Mouse (Mus musculus) liver, adult 2 months (tissue): ENCODE measurements around the gene Desi1. TPM values are rescaled to one million over a fixed set of nuclear protein-coding genes. Genes with fewer than 3 reads are reported as not detected.

ENCODE experiments used
- DNase-seq: peaks from one replicate; pipeline ENCODE4 v3.0.0-alpha.2; 2011; ENCODE audit warnings: low read depth, low spot score; ENCODE audit errors: extremely low read depth
- H3K27ac ChIP-seq: fragments of 200-500 bp; replicated peaks from 2 replicates; pipeline ENCODE4 v1.5.1; 2012; ENCODE audit warnings: low read depth, mild to moderate bottlenecking, control low read depth, inconsistent platforms, low read length; ENCODE audit not compliant: insufficient read depth
- H3K27me3 ChIP-seq: fragments of 200-500 bp; 2 replicates; pipeline ENCODE4 v1.6.1; 2012; ENCODE audit warnings: mild to moderate bottlenecking, moderate library complexity, low read length, inconsistent platforms; ENCODE audit not compliant: control insufficient read depth, insufficient read depth
- H3K36me3 ChIP-seq: fragments of 200-500 bp; 2 replicates; pipeline ENCODE4 v1.6.1; 2012; ENCODE audit warnings: low read length, inconsistent platforms; ENCODE audit not compliant: control insufficient read depth, insufficient read depth
- H3K4me1 ChIP-seq: fragments of 200-500 bp; 2 replicates; pipeline ENCODE4 v1.6.1; 2011; ENCODE audit warnings: low read length; ENCODE audit not compliant: control insufficient read depth, insufficient read depth
- H3K4me3 ChIP-seq: fragments of 200-500 bp; 2 replicates; pipeline ENCODE4 v1.5.1; 2011; ENCODE audit warnings: low read depth, mild to moderate bottlenecking, control low read depth, low read length, moderate library complexity; ENCODE audit not compliant: insufficient read depth
- H3K79me2 ChIP-seq: fragments of 200-500 bp; 2 replicates; pipeline ENCODE4 v1.6.1; 2012; ENCODE audit warnings: inconsistent platforms, mild to moderate bottlenecking, low read length, moderate library complexity; ENCODE audit not compliant: control insufficient read depth, insufficient read depth
- H3K9ac ChIP-seq: fragments of 200-500 bp; 2 replicates; pipeline ENCODE4 v1.6.1; 2012; ENCODE audit warnings: low read depth, mild to moderate bottlenecking, control low read depth, inconsistent platforms, low read length
- CTCF ChIP-seq: fragments of 200-500 bp; IDR thresholded peaks from 2 replicates; pipeline ENCODE4 v1.5.1; 2011; ENCODE audit warnings: low read depth, low read length, control low read depth
- POLR2A ChIP-seq: fragments of 200-500 bp; IDR thresholded peaks from 2 replicates; pipeline ENCODE4 v1.6.1; 2011; ENCODE audit warnings: low read length, control low read depth; ENCODE audit not compliant: insufficient read depth; ENCODE audit errors: extremely low read depth
- WGBS: fragments of 180-500 bp; shearing (Covaris S2); methylation state at CpG from one replicate; pipeline ENCODE4 v1.1.7; 2018; 5-methylcytosine and 5-hydroxymethylcytosine counted together
- polyA plus RNA-seq: library from polyadenylated mRNA; depleted of rRNA; stranded (reverse); fragments of >200 nt; gene quantifications from 2 replicates; pipeline ENCODE4 v1.2.3, GENCODE M21; 2012; rRNA removed
- total RNA-seq: library from RNA; depleted of rRNA; stranded (reverse); fragments of >200 nt; gene quantifications from 2 replicates; pipeline ENCODE4 v1.2.3, GENCODE M21; 2014; rRNA removed

Gene Desi1
- total and polyA plus RNA-seq, 2 experiments: 6.6 to 31.1 TPM

DNA sequence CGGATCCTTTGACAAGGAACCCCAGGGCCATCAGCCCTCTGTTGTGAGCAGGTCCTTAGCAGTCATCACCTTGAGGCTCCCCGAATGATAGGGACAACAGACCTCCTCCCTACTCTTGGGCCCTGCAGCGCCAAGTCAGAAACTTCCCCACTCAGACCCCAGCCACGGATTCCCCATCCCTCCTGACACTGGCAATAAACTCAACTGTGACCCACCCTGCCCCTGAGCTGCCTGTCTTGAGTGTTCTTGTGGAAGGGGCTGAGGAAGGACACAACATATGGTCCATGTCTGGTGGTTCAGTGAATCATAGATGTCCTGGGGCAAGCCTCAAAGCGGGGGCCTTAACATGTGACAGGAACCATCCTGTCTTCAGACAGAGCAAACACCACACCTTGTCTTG is 82.9 kb downstream of the Desi1 start:
- H3K79me2 ChIP-seq: no peaks in the 10 kb centered on the region
- H3K27ac ChIP-seq: no peak overlapping the region
- 91% methylated on average over 5 of the region's 5 CpGs for WGBS
- H3K4me1 ChIP-seq: no peaks in the 10 kb centered on the region
- H3K4me3 ChIP-seq: no peak overlapping the region
- no peak overlapping the region for H3K9ac ChIP-seq
- DNase-seq: no peak
- no peaks in the 10 kb centered on the region for H3K27me3 ChIP-seq
- no peaks in the 10 kb centered on the region for H3K36me3 ChIP-seq
- TF ChIP-seq POLR2A (no peak), CTCF (no peak)

DNA sequence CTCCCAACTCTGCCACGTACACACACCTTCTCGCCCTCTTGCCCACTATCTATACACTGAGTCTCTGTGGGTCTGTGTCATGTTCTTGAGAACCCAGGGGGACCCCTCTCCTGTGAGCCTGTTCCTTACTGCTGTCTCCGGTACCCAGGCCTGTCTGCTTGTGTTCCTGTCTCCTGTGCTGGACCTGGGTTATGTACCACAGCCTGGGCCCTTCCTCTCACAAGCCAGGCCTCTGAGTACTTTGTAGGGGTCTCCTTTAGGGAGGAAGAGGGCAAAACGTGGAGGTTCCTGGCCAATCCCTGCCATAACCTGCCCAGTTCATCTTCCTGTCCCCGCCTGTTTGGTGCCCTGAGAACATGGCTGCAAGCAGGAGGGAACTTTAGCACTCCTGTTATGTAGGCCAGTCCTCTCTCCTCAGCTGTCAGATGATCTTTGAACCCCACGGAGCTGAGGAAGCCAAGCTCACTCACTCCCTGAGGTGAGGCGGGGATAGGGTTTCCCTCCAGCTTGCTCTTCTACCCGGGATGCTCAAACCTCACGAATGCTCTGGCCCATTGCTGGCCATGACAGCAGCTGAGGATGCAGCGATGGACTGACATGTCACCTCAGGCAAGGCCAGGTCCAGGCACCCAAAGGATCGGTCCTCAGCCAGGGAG is 84.1 kb downstream of the Desi1 start:
- Histone ChIP-seq H3K79me2 (no peaks in the 10 kb centered on the region), H3K36me3 (no peaks in the 10 kb centered on the region), H3K27ac (no peak overlapping the region), H3K27me3 (no peaks in the 10 kb centered on the region), H3K9ac (no peak overlapping the region), H3K4me1 (no peaks in the 10 kb centered on the region), H3K4me3 (no peak overlapping the region)
- WGBS: 81% methylated on average over 11 of the region's 11 CpGs
- DNase-seq: no peak
- TF ChIP-seq POLR2A (no peak), CTCF (no peak)

DNA sequence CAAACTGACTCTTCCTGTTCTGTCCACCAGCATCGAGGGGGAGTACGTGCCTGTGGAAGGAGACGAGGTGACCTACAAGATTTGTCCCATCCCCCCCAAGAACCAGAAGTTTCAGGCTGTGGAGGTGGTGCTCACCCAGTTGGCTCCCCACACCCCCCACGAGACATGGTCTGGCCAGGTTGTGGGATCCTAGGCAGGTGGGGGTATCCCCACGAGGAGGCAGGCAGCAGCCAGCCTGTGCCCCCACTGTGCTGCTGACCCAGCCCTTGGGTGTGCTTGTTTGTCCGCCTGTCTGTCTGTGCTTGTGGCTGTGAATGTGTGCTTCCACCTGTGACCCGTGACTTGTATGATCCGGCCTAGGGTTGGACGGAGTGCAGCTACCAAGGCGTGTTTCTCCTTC is 84.6 kb downstream of the Desi1 start:
- Histone ChIP-seq H3K4me3 (no peak overlapping the region), H3K27me3 (no peaks in the 10 kb centered on the region), H3K4me1 (no peaks in the 10 kb centered on the region), H3K27ac (no peak overlapping the region), H3K9ac (no peak overlapping the region), H3K36me3 (no peaks in the 10 kb centered on the region), H3K79me2 (no peaks in the 10 kb centered on the region)
- WGBS: 85% methylated on average over 10 of the region's 10 CpGs
- DNase-seq: no peak
- TF ChIP-seq POLR2A (no peak), CTCF (no peak)

DNA sequence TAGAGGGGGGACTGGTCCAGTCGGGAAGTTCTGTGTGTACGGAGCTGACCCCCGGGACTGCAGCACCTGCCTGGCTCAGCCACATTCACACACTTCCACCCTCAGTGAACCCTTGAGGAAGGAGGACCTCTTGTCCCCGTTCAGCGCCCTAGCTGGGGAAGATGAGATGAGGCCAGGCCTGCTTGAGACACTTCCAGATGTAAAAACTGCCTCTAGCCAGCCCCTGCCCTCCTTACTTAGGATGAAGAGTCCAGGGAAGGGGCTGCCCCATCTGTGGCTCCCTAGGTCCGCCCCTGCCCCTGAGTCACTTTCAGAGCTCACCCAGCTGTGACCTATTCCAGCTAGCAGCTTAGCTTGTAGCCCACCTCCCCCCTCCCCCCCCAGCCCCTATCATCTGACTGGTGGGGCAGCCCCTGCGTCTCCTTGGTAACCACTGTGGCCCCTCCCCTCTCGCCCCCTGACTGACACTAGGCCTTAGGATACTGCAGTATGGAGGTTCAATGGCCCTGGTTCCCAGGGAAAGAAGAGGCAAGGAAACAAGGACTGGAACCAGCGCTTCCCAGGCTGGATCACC is 90.4 kb downstream of the Desi1 start:
- Histone ChIP-seq H3K27ac (no peak overlapping the region), H3K4me1 (no peaks in the 10 kb centered on the region), H3K79me2 (no peaks in the 10 kb centered on the region), H3K27me3 (no peaks in the 10 kb centered on the region), H3K4me3 (no peak overlapping the region), H3K9ac (no peak overlapping the region), H3K36me3 (no peaks in the 10 kb centered on the region)
- DNase-seq: no peak
- TF ChIP-seq CTCF (no peak), POLR2A (no peak)
- 47% methylated on average over 9 of the region's 9 CpGs for WGBS

Other genes with a start within 250 kb of the Desi1 start
- gene Tef, start 231.4 kb downstream of the Desi1 start, total RNA-seq: 156 and 163 TPM in 2 replicates
- gene Tef, start 231.4 kb downstream of the Desi1 start, polyA plus RNA-seq: 34.6 and 35.0 TPM in 2 replicates
- 15.8 and 25.6 TPM in 2 replicates for gene Tob2, start 175.1 kb downstream of the Desi1 start, total RNA-seq
- gene Tob2, start 175.1 kb downstream of the Desi1 start, polyA plus RNA-seq: 20.9 and 21.6 TPM in 2 replicates
- gene Phf5a, start 162.0 kb downstream of the Desi1 start, total RNA-seq: 12.3 and 15.6 TPM in 2 replicates
- gene Phf5a, start 162.0 kb downstream of the Desi1 start, polyA plus RNA-seq: 27.5 and 28.7 TPM in 2 replicates
- gene Aco2, start 161.6 kb downstream of the Desi1 start, total RNA-seq: 170 and 187 TPM in 2 replicates
- gene Aco2, start 161.6 kb downstream of the Desi1 start, polyA plus RNA-seq: 127 TPM in 2 replicates
- gene Polr3h, start 107.6 kb downstream of the Desi1 start, total RNA-seq: 6.4 and 7.3 TPM in 2 replicates
- gene Polr3h, start 107.6 kb downstream of the Desi1 start, polyA plus RNA-seq: 6.8 and 8.3 TPM in 2 replicates
- 0.09 and 0.13 TPM in 2 replicates for gene Csdc2, start 97.1 kb downstream of the Desi1 start, total RNA-seq
- gene Csdc2, start 97.1 kb downstream of the Desi1 start, polyA plus RNA-seq: 0.35 and 0.80 TPM in 2 replicates
- gene Pmm1, start 72.9 kb downstream of the Desi1 start, total RNA-seq: 3.6 and 3.7 TPM in 2 replicates
- 4.9 and 6.8 TPM in 2 replicates for gene Pmm1, start 72.9 kb downstream of the Desi1 start, polyA plus RNA-seq
- gene 1700029P11Rik, start 53.3 kb downstream of the Desi1 start, total RNA-seq: not detected in 2 replicates
- not detected in 2 replicates for gene 1700029P11Rik, start 53.3 kb downstream of the Desi1 start, polyA plus RNA-seq
- gene Xrcc6, start 46.0 kb downstream of the Desi1 start, total RNA-seq: 18.2 and 22.8 TPM in 2 replicates
- gene Xrcc6, start 46.0 kb downstream of the Desi1 start, polyA plus RNA-seq: 8.5 and 8.9 TPM in 2 replicates
- gene Snu13, start 13.7 kb upstream of the Desi1 start, total RNA-seq: 23.3 and 26.2 TPM in 2 replicates
- gene Snu13, start 13.7 kb upstream of the Desi1 start, polyA plus RNA-seq: 23.1 and 25.4 TPM in 2 replicates
- not detected in 2 replicates for gene 4930407I10Rik, start 25.3 kb upstream of the Desi1 start, total RNA-seq
- not detected in 2 replicates for gene 4930407I10Rik, start 25.3 kb upstream of the Desi1 start, polyA plus RNA-seq
- not detected in 2 replicates for gene Mei1, start 36.1 kb upstream of the Desi1 start, total RNA-seq
- gene Mei1, start 36.1 kb upstream of the Desi1 start, polyA plus RNA-seq: not detected in 2 replicates
- gene Ccdc134, start 94.1 kb upstream of the Desi1 start, total RNA-seq: 1.3 and 1.8 TPM in 2 replicates
- gene Ccdc134, start 94.1 kb upstream of the Desi1 start, polyA plus RNA-seq: 5.2 and 8.2 TPM in 2 replicates
- 16.5 and 25.0 TPM in 2 replicates for gene Srebf2, start 113.3 kb upstream of the Desi1 start, total RNA-seq
- 66.3 and 71.2 TPM in 2 replicates for gene Srebf2, start 113.3 kb upstream of the Desi1 start, polyA plus RNA-seq
- gene Shisa8, start 179.0 kb upstream of the Desi1 start, total RNA-seq: 0.09 and 0.47 TPM in 2 replicates
- gene Shisa8, start 179.0 kb upstream of the Desi1 start, polyA plus RNA-seq: 0.07 and 0.77 TPM in 2 replicates
- gene Tnfrsf13c, start 190.5 kb upstream of the Desi1 start, total RNA-seq: 0.28 and 0.54 TPM in 2 replicates
- gene Tnfrsf13c, start 190.5 kb upstream of the Desi1 start, polyA plus RNA-seq: 0.17 and 0.34 TPM in 2 replicates
- 3.0 and 3.7 TPM in 2 replicates for gene Cenpm, start 210.9 kb upstream of the Desi1 start, total RNA-seq
- 11.5 and 17.4 TPM in 2 replicates for gene Cenpm, start 210.9 kb upstream of the Desi1 start, polyA plus RNA-seq
- 0.18 TPM in 1 of 2 replicates, not detected in the other for gene 1500009C09Rik, start 218.5 kb upstream of the Desi1 start, total RNA-seq
- not detected in 2 replicates for gene 1500009C09Rik, start 218.5 kb upstream of the Desi1 start, polyA plus RNA-seq
- 0.09 and 0.13 TPM in 2 replicates for gene Sept3, start 241.0 kb upstream of the Desi1 start, total RNA-seq
- 0.04 and 0.16 TPM in 2 replicates for gene Sept3, start 241.0 kb upstream of the Desi1 start, polyA plus RNA-seq